Mouse (Mus musculus) thymus, postnatal 10 days (tissue): ENCODE data around the gene Mphosph8.
A peak's percentile ranks its signal among the peaks of the same experiment; 100 is the strongest.

Experiments used
- DNase-seq, 2 experiments: peaks; one replicate each; pipeline ENCODE4 v3.0.0; 2021; ENCODE audit warnings: low spot score in 2 of 2

Gene Mphosph8

GRCm38 (mm10) chr14:56667969-56668802 is at the start of gene Mphosph8:
TSS of gene Mphosph8 (plus strand) at chr14:56668248.
- peak; percentile 97 to 99 for DNase-seq

- DNase-seq = no peak
These were observed 47.6 kb upstream of the Mphosph8 start for GRCm38 (mm10) chr14:56620425-56620824.

DNA sequence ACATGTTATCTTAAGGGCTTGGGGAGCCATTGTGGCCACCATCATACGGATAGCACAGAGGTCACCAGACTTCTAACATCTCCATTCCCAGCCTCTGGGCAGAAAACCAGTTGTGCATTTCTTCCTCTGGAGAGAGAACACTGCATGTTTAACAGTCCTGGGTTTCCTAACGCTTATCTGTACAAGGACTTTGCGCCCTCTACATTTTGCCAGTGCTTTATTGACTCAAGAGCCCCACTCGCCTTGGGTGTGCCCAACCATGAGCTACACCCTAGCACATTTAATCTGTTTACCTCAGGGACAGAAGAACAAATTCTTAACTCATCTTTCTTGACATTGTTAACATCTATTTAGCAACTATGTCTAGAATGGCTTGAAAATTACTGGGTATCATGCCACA is 41.8 kb upstream of the Mphosph8 start:
- DNase-seq = no peak

GRCm38 (mm10) chr14:56628336-56628735 is 39.7 kb upstream of the Mphosph8 start:
- no peak for DNase-seq

GRCm38 (mm10) chr14:56631109-56631508 is 36.9 kb upstream of the Mphosph8 start:
- no peak for DNase-seq

DNA sequence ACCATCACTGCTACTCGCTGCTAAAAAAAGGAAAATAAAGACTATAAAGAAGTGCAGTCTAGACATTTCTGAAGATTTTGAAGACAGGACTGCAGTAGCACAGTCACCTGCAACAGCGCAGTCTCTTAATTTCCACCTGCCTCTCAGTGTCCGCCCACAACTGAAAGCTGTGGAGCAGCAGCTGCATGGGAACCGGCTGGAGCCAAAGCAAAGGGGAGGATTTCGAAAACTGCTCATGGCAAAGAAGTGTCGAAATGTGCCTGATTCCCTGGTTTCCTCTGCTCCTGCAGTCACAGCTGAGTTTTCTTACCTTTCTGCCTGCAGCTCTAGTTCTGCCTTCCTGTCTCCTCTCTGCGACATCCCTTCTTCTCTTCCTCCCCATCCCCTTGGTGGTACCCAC is 20.8 kb upstream of the Mphosph8 start:
- DNase-seq = no peak

DNA sequence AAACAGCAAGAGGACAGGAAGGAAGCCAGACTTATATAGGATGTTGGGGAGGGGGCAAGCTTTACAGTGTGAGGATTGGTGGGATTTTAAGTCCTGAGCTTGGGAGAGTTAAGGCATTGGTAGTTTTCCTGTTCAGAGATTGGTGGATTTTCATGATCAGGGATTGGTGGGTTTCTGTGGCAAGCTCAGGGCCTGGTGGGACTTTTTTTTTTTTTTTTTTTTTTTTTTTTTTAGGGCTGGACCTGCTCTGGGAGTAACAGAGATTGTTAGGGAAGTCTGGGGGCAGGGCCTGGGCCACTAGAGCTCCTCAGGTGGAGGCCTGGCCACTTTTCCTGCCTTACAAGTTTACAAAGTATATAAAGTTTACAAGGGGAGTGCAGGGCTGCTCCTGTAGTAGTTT is 18.6 kb upstream of the Mphosph8 start:
- no peak for DNase-seq

- DNase-seq = no peak
These were observed 2.4 kb upstream of the Mphosph8 start for GRCm38 (mm10) chr14:56665651-56666050.

- no peak for DNase-seq
These were observed 1.1 kb upstream of the Mphosph8 start for GRCm38 (mm10) chr14:56666909-56667308.

DNA sequence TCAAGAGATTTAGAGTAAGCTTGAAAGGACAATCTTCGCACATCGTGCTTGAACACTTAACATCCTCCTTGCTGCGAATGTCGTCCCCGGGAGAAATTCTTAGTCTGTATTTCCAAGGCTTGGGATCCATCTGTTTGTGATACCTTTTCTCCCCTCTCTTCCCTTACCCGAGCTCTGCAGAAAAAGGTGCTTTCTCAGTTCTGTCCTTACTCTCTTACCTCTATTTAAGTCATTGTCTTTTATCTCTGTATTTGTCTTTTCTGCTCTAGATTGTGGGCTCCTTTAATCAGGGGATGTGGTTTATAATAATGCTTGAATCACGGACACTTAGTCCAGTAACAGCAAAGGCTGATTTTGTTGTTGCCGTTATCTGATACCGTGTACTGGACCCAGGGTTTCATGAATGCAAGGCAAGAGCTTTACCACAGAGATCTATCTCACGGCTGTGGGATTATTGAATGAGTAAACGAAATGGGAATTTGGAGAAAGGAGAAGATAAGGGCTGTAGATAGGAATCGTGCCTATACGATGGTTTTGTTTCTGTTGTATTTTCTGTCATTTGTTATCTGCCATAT is 1.1 kb downstream of the Mphosph8 start:
- DNase-seq = no peak

DNA sequence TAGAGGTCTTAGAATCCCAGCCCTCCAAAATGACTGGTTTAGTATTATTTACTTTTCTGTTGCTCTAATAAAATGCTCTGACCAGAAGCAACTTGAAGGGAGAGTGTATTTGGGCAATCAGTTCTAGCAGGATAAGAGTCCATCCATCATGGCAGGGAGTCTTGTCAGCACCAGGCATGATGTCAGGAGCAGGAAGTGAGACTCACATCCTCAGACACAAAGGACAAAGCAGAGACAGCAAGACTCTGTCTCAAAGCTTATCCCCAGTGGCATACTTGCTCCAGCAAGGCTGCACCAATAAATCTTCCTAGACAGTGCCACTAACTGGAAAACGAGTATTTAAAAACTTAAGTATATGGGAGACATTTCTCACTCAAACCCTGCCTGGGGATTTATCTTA is 17.4 kb downstream of the Mphosph8 start:
- no peak for DNase-seq

GRCm38 (mm10) chr14:56689116-56689515 is 21.1 kb downstream of the Mphosph8 start:
- no peak for DNase-seq

DNA sequence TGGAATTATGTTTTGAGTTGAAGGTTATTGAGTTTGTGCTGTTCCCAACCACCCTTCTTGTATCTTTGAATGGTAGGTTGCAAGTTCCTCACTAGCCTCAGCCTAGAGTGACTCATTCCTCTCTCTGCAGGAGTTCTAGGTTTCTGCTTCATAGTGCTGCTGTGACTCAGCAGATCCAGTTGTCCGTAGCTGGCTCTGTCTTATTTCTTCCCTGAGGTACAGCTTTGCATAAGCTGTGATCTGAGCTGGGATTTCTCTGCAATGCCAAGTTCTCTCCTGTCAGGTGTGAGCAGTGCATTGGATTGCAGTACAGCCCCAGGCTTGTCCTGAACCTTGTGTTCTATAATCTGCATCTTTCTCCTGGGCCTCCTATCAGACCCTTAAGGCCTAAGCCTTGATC is 21.7 kb downstream of the Mphosph8 start:
- no peak for DNase-seq

- no peak for DNase-seq
These were observed 27.4 kb downstream of the Mphosph8 start for GRCm38 (mm10) chr14:56695495-56695894.

- no peak for DNase-seq
These were observed 29.8 kb downstream of the Mphosph8 start for GRCm38 (mm10) chr14:56697836-56698235.

DNA sequence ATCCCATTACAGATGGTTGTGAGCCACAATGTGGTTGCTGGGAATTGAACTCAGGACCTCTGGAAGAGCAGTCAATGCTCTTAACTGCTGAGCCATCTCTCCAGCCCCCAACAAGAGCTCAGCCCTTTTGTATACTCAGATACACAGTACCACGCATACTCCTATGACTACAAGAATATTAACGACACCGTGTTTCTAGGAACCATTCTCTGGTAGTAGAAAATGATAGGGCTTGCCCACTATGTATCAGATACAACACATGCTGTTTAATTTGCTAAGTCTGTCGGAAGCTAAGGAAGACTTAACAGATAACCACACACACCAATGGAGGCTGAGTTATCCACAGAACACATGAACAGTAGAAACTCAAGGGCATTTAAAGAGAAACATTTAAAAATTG is 34.6 kb downstream of the Mphosph8 start:
- DNase-seq = no peak

GRCm38 (mm10) chr14:56705687-56706086 is 37.6 kb downstream of the Mphosph8 start:
- no peak for DNase-seq

DNA sequence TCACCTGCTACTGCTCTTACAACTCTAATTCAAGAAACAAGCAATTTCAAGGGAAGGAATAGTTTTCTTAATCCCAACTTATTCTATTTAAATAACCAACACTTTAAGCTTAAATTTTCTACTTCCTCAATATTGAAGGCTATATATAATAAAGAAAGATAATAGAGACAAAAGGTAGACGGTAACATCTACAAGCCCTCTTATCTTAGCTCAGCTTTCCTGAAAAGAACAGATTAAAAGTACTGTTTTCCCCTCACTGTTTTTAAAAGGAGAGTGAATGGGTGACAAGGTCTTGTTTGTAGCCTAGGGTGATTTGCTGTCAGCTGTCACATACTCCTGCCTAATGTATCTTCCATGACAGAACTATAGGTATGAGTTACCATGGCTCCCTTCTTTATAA is 58.4 kb downstream of the Mphosph8 start:
- DNase-seq = no peak

DNA sequence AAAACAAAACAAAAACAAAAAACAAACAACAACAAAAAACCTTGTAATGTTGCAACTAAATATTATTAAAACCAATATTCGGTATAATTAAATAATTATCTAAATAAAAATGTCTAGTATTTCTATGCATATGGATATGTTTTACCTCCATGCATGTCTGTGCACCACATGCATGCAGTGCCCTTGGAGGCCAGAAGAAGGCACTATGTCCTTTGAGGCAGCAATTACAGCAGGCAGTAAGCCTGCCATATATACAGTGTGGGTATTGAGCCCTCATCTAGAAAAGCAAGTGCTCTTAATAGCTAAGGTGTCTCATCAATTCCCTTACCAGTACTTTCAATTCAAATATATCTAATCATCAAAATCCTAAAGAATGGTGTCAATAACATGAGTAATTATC is 72.1 kb downstream of the Mphosph8 start:
- peak in 1 of 2 experiments; percentile 7 for DNase-seq
